Mouse (Mus musculus) intestine, embryonic 16.5 days (tissue): ENCODE results near the gene Cfap45. TPM values are rescaled to one million over a fixed set of nuclear protein-coding genes. Genes with fewer than 3 reads are reported as not detected.

Experiments used
- ATAC-seq: fragments of 200-750 bp; cut with Nextera tagmentation; 2 replicates; pipeline ENCODE4 v1.8.0; 2017; ENCODE audit warnings: moderate TSS enrichment, moderate library complexity
- H3K27ac ChIP-seq: fragments of 300-500 bp; sonication (generic); 2 replicates; pipeline ENCODE4 v1.5.1; 2014; ENCODE audit warnings: mild to moderate bottlenecking, low read length
- H3K27me3 ChIP-seq: fragments of 300-500 bp; sonication (generic); replicated peaks from 2 replicates; pipeline ENCODE4 v1.6.1; 2014; ENCODE audit warnings: low read length, control low read depth, mixed read lengths; ENCODE audit not compliant: control insufficient read depth, insufficient read depth
- H3K36me3 ChIP-seq: fragments of 300-500 bp; sonication (generic); 2 replicates; pipeline ENCODE4 v1.6.1; 2014; ENCODE audit warnings: low read length, control low read depth; ENCODE audit not compliant: control insufficient read depth, insufficient read depth
- H3K4me1 ChIP-seq: fragments of 300-500 bp; sonication (generic); 2 replicates; pipeline ENCODE4 v1.6.1; 2014; ENCODE audit warnings: low read length, control low read depth, mixed read lengths; ENCODE audit not compliant: control insufficient read depth, insufficient read depth
- H3K4me2 ChIP-seq: fragments of 300-500 bp; sonication (generic); 2 replicates; pipeline ENCODE4 v1.6.1; 2014; ENCODE audit warnings: low read depth, low read length, control low read depth
- H3K4me3 ChIP-seq: fragments of 300-500 bp; sonication (generic); 2 replicates; pipeline ENCODE4 v1.5.1; 2014; ENCODE audit warnings: mild to moderate bottlenecking, low read length
- H3K9ac ChIP-seq: fragments of 300-500 bp; sonication (generic); 2 replicates; pipeline ENCODE4 v1.6.1; 2014; ENCODE audit warnings: low read depth, low read length
- H3K9me3 ChIP-seq: fragments of 300-500 bp; sonication (generic); 2 replicates; pipeline ENCODE4 v1.6.1; 2016; ENCODE audit warnings: low read length, control low read depth; ENCODE audit not compliant: control insufficient read depth
- WGBS: fragments of 180-500 bp; shearing (Covaris S2); extraction: QIAGEN DNeasy Blood & Tissue Kit; methylation state at CpG from one replicate; pipeline ENCODE4 v1.1.7; 2014; 5-methylcytosine and 5-hydroxymethylcytosine counted together
- polyA plus RNA-seq: library from polyadenylated mRNA; unstranded; fragments of >200 nt; fragmentation: Nextera tagmentation; extraction: Ambion mirVana; gene quantifications from 2 replicates; pipeline ENCODE4 v1.2.1, GENCODE M21; 2015

The Cfap45 gene
- polyA plus RNA-seq, 1 experiment from 2014 or later: 1.3 TPM

GRCm38 (mm10) chr1:172555638-172556037 is 35.0 kb downstream of the Cfap45 start, which contains the start of gene Vsig8:
Gene Vsig8 (plus strand): TSS chr1:172555938.
- Histone ChIP-seq H3K27me3 (no peaks in the 10 kb centered on the region), H3K36me3 (no peaks in the 10 kb centered on the region), H3K4me2 (no peak within 1 kb of the TSS), H3K9me3 (no peaks in the 10 kb centered on the region), H3K9ac (no peak within 1 kb of the TSS), H3K4me1 (no peaks in the 10 kb centered on the region), H3K27ac (no peak within 1 kb of the TSS), H3K4me3 (no peak within 1 kb of the TSS)
- 78% methylated on average over 11 of the region's 11 CpGs for WGBS
- no peak for ATAC-seq

- under 1% methylated on average over 66 of the region's 66 CpGs for WGBS
- Histone ChIP-seq H3K4me1 (peaks cover 10% of the 10 kb centered on the region), H3K27me3 (0 out of 2 replicates have a peak, but pooled peaks cover 7% of the 10 kb centered on the region), H3K36me3 (no peaks in the 10 kb centered on the region), H3K9me3 (no peaks in the 10 kb centered on the region), H3K4me3 (peak overlapping the region; percentile 69), H3K4me2 (peak overlapping the region; percentile 97), H3K27ac (peak overlapping the region; percentile 30; the same call in 1 of the 2 replicates), H3K9ac (peak overlapping the region; percentile 74)
- peak; percentile 92 for ATAC-seq
Observed at GRCm38 (mm10) chr1:172562641-172563464, 42.3 kb downstream of the Cfap45 start.

- Histone ChIP-seq H3K4me3 (peak overlapping the region; percentile 69), H3K4me1 (peaks cover 10% of the 10 kb centered on the region), H3K4me2 (peak overlapping the region; percentile 97), H3K9ac (peak overlapping the region; percentile 74), H3K9me3 (no peaks in the 10 kb centered on the region), H3K27ac (no peak overlapping the region), H3K36me3 (no peaks in the 10 kb centered on the region), H3K27me3 (0 out of 2 replicates have a peak, but pooled peaks cover 7% of the 10 kb centered on the region)
- no peak; the same call in 1 of the 2 replicates for ATAC-seq
- WGBS: 3% methylated on average over 9 of the region's 10 CpGs
Observed at GRCm38 (mm10) chr1:172563465-172563828, 42.8 kb downstream of the Cfap45 start.

GRCm38 (mm10) chr1:172566131-172566530 is 45.5 kb downstream of the Cfap45 start:
- H3K9me3 ChIP-seq: no peaks in the 10 kb centered on the region
- H3K27me3 ChIP-seq: 0 out of 2 replicates have a peak, but pooled peaks cover 7% of the 10 kb centered on the region
- H3K36me3 ChIP-seq: no peaks in the 10 kb centered on the region
- 77% methylated on average over 3 of the region's 3 CpGs for WGBS
- no peak overlapping the region for H3K27ac ChIP-seq
- H3K9ac ChIP-seq: no peak overlapping the region
- no peak for ATAC-seq
- H3K4me1 ChIP-seq: peaks cover 10% of the 10 kb centered on the region
- H3K4me2 ChIP-seq: no peak overlapping the region
- no peak overlapping the region for H3K4me3 ChIP-seq

- H3K9ac ChIP-seq: no peak overlapping the region
Observed at GRCm38 (mm10) chr1:172567758-172568157, 47.2 kb downstream of the Cfap45 start.

GRCm38 (mm10) chr1:172580116-172580515 is 59.5 kb downstream of the Cfap45 start:
- WGBS: 58% methylated on average over 6 of the region's 6 CpGs
- Histone ChIP-seq H3K4me1 (no peaks in the 10 kb centered on the region), H3K27me3 (no peaks in the 10 kb centered on the region), H3K4me3 (no peak overlapping the region), H3K27ac (no peak overlapping the region), H3K4me2 (no peak overlapping the region), H3K36me3 (no peaks in the 10 kb centered on the region), H3K9me3 (no peaks in the 10 kb centered on the region), H3K9ac (no peak overlapping the region)
- no peak for ATAC-seq

More at GRCm38 (mm10) chr1:172567758-172568157, 47.2 kb downstream of the Cfap45 start:
- WGBS: 43% methylated on average over 4 of the region's 4 CpGs
- no peaks in the 10 kb centered on the region for H3K9me3 ChIP-seq
- no peaks in the 10 kb centered on the region for H3K27me3 ChIP-seq
- H3K4me3 ChIP-seq: no peak overlapping the region
- no peak overlapping the region for H3K4me2 ChIP-seq
- no peaks in the 10 kb centered on the region for H3K4me1 ChIP-seq
- no peak for ATAC-seq
- no peaks in the 10 kb centered on the region for H3K36me3 ChIP-seq
- H3K27ac ChIP-seq: no peak overlapping the region

- Histone ChIP-seq H3K9ac (no peak overlapping the region), H3K27me3 (no peaks in the 10 kb centered on the region), H3K36me3 (no peaks in the 10 kb centered on the region), H3K9me3 (no peaks in the 10 kb centered on the region), H3K4me2 (no peak overlapping the region), H3K4me3 (no peak overlapping the region), H3K27ac (no peak overlapping the region), H3K4me1 (no peaks in the 10 kb centered on the region)
- no peak for ATAC-seq
- WGBS: 84% methylated on average over 8 of the region's 8 CpGs
Observed at GRCm38 (mm10) chr1:172582436-172582835, 61.8 kb downstream of the Cfap45 start.

- H3K4me2 ChIP-seq: no peak overlapping the region
- H3K36me3 ChIP-seq: no peaks in the 10 kb centered on the region
- no peaks in the 10 kb centered on the region for H3K9me3 ChIP-seq
- H3K4me1 ChIP-seq: no peaks in the 10 kb centered on the region
- H3K27ac ChIP-seq: no peak overlapping the region
- H3K27me3 ChIP-seq: no peaks in the 10 kb centered on the region
- ATAC-seq: no peak
- H3K9ac ChIP-seq: no peak overlapping the region
- no peak overlapping the region for H3K4me3 ChIP-seq
- 85% methylated on average over 6 of the region's 6 CpGs for WGBS
Observed at GRCm38 (mm10) chr1:172584271-172584670, 63.7 kb downstream of the Cfap45 start.

- Histone ChIP-seq H3K9me3 (no peaks in the 10 kb centered on the region), H3K27ac (no peak overlapping the region), H3K27me3 (no peaks in the 10 kb centered on the region), H3K36me3 (no peaks in the 10 kb centered on the region), H3K9ac (no peak overlapping the region), H3K4me3 (no peak overlapping the region), H3K4me2 (no peak overlapping the region), H3K4me1 (no peaks in the 10 kb centered on the region)
- WGBS: 49% methylated on average over 4 of the region's 4 CpGs
- no peak for ATAC-seq
Observed at GRCm38 (mm10) chr1:172585026-172585425, 64.4 kb downstream of the Cfap45 start.
